Mouse (Mus musculus) frontal cortex, adult (tissue): ENCODE measurements at regions not wholly inside any gene's neighbourhood (a gene's known extent, or its start where the extent isn't known, plus 50 kb on each side); places are given as distances from the start of the nearest gene placed in this dataset.
"Not testable (repeated sequence)": the region's sequence is repeated elsewhere in the genome, so short reads cannot be mapped to it uniquely, and the experiment has no call there.

Experiments used
- ATAC-seq: cut with Nextera tagmentation; 2 replicates; pipeline ENCODE4 v1.9.2; 2017; ENCODE audit warnings: mild to moderate bottlenecking, moderate library complexity, mixed read lengths; ENCODE audit not compliant: low TSS enrichment

DNA sequence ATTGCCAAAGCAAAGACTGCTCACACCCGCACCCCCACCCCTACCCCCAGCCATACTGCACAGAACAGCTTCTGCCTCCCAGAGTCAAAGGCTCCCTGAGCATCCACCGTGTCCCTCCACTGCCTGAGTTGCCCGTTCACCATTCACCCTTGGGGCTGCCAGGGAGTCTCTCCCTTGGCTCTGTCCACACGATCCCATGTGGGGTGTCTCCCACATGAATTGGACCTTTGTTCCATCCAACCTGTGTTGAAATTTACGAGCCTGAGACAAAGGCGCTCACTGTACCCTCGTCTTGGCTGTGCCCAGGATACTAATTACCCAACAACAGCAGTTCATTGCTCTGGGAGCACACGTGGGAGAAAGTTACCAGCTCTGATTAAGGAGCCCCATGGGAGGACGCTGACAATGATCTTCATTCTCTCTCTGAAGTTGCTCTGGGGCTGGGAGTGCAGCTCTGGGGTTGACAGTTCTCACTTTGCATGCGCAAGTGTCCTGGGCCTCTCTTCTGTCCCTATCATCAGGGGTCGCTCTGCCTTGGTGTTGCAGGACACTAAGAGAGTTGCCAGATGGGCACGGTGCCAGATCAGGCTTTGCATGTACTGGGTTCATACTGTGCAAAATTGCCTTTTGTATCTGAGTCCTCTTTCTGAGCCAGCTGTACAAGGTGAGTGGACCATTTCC, 178.3 kb upstream of the Rgma start:
- ATAC-seq: peak; percentile 87

DNA sequence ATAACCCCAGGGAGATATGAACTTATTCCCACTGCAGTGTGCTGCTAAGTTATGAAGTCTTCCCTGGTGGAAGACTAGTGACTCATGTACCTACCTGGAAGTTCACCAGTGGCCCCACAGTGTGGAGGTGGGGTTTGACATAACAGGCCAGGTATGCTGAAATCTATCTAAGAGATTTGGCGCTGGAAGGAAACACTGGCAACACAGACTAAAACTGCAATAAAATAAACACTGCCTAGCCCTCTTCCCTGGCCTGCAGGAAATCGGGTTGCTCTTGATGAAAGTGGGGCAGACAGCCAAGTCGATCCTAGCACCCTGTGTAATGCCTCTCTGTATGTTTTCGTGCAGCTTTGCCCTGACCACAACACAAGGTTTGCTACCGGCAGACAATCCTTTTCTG, 177.2 kb upstream of the Rgma start:
- ATAC-seq: no peak

DNA sequence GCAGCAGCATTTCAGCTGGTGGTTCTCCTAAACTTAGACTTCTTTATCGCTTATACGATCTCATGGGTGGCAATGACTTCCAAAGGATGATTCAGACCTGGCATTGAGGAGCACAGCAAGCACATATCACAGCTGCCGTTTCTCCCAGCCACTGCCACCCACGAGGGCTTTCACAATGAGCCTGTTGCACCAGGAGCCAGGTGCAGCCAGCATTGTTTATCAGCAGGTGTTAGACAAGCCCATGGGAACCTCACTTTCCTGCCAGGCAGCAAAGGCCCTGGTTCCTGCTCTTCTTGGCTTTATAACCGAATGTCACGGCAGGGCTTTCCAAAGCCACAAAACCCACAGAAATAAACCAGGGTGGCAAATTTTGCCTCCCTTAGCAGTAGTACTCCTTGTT, 175.3 kb upstream of the Rgma start:
- no peak for ATAC-seq

DNA sequence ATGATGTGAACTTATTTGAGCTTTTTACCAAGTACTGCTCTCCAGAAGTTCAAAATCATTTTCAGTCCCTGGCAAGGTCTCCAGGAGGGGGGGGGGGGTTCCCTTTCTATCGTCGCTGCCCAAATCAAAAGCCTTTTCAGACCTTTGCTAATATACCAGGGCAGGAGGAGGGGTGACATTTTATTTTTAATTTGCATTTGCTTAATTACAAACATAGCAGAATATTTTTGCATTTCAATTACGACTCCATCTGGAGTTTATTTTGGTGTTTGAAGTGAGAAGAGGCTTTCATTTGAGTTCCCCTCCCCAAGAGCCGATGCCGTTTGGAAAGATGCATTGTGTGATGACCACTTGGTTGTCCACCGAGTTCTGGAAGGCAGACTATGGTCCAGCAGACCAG, 174.0 kb upstream of the Rgma start:
- ATAC-seq: peak; percentile 20; the same call in 1 of the 2 replicates

DNA sequence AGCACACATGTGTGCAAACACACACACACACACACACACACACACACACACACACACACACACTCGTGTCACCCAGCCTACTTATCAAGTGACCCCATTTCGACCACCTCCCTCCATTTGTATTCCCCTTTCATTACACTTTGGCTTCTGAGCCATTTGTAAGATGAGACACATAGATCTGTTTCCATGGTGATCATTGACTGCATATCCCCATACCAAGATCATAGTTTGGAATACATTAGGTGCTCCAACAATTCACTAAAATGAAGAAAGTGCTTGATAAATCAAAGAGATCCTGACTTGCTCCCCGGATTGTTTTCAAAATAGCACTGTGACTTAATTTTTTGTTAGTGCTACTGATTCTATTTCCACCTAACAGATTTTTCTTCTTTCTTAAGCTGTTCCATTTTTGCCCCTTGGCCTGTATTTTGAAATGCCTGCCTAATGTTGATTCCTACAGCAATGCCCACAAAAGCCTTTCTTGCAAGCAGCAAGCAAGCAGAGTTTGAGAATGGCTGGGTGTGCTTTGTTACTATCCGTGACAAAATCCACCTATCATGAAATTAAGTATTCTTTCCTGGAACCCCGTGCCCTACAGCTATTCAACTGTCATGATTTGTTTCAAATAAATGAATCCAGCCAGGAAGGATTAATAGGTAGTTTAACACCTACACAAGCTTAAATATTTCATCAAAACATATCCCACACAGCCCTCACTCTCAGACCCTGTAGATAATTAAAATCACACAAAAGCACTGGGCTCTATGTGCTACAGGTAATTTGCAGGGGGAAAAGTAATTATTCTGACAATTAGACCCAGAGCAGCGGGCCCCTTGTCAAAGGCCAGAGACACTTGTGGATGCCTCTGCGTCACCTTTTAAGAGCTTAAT, 168.1 kb upstream of the Rgma start:
- no peak for ATAC-seq

GRCm38 (mm10) chr7:73208479-73208816, 166.9 kb upstream of the Rgma start:
- ATAC-seq: no peak

DNA sequence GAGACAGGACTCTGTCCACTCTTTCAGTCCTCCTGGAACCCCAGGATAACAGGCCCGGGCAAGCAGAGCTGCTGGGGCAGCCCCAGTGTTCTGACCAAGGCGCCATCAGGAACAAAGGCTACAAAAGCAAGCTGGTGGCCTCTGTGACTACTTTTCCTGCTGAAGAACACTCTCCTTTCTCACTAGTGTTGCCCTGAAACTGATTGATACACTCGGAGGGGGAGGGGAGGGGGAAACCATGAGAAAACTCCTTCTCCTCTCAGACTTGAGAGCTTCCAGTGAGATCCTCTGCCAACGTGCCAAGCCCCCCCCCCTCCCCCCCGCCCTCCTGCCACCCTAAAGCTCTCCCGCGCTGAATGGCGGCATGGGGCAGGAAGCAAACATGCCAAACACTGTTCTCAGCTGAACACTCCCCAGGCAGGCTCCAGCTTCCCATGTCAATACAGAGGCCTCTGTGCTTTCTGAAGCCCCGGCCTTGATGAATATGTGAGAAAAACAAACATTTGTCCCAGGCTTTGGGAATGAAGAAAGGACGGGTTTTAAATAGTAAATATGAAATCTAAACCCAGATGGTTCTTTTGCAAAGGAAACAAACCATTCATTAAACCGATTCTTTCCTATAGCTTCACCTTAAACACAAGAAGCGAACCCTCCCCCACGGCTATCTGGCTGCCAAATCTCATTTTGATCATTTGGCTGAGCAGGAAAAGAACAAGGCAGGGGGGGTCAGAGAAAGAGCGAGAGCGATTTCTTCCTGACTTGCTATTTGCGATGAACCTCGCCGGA, 166.3 kb upstream of the Rgma start:
- ATAC-seq: peak; percentile 65; the same call in 1 of the 2 replicates

GRCm38 (mm10) chr7:73210078-73210477, 165.2 kb upstream of the Rgma start:
- ATAC-seq: no peak

GRCm38 (mm10) chr7:73222237-73222915, 152.9 kb upstream of the Rgma start:
- no peak for ATAC-seq

- no peak for ATAC-seq
Measured at GRCm38 (mm10) chr7:73222929-73223512, 152.3 kb upstream of the Rgma start.

- peak; percentile 79 for ATAC-seq
Measured at GRCm38 (mm10) chr7:73233539-73234158, 141.7 kb upstream of the Rgma start.

DNA sequence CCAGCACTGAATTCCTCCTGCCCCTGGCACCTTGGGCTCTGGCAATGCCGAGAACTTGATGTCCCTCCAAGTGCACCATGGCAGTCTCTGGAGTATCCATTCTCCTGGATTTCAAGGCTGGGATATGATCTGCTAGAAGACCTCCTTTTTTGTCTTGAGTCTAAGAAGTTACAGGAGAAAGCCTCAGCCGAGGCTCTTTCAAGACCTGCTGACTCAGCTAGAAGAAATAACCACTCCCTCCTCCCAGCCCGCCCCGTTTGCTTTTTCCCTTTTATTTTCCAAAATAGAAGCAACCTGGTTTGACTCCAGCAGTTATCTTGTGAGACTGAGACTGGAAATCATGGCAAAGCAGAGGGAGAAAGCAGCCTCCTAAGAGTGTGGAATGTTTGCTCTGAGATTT, 136.8 kb upstream of the Rgma start:
- ATAC-seq: no peak

- no peak for ATAC-seq
Measured at GRCm38 (mm10) chr7:73243591-73244355, 131.5 kb upstream of the Rgma start.

DNA sequence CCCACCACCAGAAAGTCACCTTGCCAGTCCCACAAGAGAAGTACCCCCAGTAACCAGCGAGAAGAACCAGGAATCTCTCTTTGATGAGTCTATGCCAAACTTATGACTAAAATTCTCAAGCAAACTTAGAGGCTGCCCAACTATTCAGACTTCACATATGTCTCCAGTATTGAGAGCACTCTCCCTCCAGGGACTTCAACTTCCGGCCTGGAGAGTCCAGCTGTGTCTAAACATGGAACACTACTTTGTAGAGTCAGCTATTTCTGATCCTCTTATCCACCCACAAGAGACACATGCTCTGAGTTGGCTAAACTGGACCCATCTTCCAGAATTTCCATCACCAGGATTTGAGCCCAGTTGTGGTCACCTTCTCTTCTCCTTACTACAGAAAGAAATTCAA, 129.9 kb upstream of the Rgma start:
- peak; percentile 47; the same call in 1 of the 2 replicates for ATAC-seq

- ATAC-seq: no peak; the same call in 1 of the 2 replicates
Measured at GRCm38 (mm10) chr7:73250593-73250992, 124.7 kb upstream of the Rgma start.

DNA sequence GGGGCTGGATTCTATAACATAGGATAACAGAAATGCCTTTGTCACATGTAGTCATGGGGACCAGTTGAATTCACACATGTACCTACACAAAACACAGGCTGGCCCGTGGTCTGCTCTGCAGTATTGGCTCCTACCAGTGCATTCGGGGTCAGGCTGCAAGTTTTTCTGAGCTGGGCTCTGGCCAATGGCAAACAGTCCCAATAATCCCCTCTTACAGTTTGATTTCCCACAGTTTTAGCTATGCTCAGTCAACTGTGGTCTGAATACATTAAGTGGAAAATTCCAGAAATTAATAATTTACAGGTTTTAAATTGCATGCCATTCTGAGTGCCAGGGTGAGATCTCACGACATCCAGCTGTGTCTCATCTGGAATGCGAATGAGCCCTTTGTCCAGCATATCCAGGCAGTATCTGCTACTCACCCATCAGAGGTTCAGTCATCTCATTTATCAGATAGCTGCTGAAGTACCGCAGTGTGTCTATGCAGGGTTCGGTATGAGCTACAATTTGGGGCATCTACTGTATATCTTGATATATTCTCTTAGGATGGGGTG, 124.0 kb upstream of the Rgma start:
- ATAC-seq: no peak

DNA sequence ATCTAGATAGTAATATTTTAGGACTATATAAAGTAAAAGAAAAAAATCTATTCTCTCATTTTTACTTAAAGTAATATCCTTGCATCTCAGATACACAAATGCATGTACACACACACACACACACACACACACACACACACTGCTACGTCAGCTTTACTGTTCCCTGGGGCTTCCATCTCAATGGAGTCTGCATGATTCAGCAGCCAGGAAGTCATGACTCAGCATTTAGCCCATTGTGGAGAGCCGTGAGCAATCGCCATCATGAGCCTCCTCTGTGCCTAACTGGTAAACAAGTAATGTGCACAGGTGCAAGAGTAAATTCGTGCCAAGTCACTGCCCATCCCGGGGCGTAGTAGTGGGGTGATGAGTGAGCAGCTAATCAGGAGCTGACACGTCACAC, 120.3 kb upstream of the Rgma start:
- not testable (repeated sequence) for ATAC-seq

DNA sequence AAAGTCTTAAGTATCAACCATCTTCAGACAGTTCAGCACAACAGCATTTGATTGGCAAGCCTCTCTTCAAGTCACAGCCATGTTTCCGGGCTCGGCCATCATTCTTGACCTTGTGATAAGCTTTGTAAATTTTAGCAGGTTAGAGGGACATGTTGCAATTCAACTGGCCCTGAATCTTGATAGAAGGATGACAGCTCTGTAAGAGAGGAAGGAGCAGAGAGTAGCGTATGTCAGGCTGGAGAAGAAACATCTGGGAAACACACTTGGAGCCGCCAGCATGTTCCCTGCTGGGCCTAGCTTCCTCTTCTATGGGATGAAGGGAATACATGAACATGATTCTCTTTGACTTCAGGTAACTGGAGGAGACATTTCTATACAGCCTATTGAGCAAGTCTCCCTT, 115.2 kb upstream of the Rgma start:
- ATAC-seq: no peak

DNA sequence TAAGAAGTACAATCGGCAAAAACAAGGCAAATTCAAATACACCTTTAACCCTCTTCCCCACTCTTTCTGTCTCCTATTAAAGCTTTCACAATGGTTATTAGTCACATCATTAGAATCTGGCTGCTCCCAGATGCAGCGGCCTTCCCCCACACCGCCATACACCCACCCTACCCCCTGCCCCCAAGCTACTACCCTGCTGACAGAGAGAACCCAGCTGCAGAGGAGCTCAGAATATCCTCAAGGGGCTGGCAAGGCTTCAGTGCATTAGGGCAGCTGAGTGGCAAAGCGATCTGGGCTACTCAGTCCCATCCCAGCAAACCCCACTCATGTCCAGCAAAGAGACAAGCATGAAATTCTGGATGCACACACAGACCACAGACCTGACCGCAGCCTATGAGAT, 113.6 kb upstream of the Rgma start:
- ATAC-seq: no peak

DNA sequence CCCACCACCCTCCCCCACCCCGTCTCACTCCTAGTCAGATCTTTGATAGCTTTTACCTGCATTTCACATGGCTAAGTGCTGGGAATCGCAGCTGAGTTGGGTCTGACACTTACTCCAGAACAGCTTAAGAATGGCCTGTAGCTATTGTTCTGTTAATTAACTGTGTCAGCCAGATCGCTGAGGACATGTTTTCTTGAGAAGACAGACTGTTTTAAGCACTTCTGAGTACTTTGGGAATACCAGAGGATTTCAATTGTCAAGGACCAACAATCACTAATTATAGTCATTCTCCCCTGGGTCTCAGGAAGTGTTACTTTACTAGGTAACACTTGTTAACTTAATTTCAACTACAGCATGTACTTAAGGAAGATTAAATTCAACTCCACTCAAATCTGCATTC, 112.8 kb upstream of the Rgma start:
- ATAC-seq: no peak
